Mouse (Mus musculus): ENCODE measurements around the gene Zfp358. TPM values are rescaled to one million over a fixed set of nuclear protein-coding genes. Genes with fewer than 3 reads are reported as not detected.

Zfp358 gene
- total RNA-seq, 2 experiments from 2014 or later: 30.8 to 39.3 TPM

- TF ChIP-seq CTCF (IDR thresholded peaks at IDR 0.05): no peak
- H3K27ac ChIP-seq: no peak overlapping the region
Measured at GRCm38 (mm10) chr8:3507979-3508754, 15.2 kb downstream of the Zfp358 start.

DNA sequence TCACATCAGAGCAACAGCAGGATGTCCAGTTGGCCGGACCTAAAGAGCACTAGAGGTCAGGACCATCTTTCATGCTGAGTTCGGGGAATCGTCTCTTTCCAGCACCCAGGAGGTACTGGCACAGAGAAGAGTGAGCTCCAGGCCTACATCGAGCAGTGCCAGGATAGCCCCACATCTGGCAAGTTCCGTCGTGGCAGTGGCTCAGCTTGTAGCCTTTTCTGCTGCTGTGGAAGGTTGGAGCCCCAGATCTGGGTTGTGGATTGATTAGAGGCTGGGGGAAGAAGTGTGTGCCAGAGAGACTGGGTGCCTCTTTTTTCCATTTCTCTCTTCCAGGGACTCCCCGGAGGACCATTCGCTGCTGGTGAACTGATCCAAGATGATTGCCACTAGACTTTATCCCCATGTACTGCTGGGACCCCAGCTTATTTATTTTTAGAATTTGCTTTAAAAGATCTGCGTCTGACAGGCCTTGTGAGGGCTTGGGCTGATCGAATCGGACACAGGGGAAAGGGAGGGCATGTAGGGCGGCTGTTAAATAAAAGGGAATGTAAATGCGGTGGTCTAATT lies 21.8 kb downstream of the Zfp358 start:
- intact Hi-C loops (cut with DNase I): loop anchor here (2.0 to 5.0 kb wide), 2 partner anchors 14 to 108 kb away; partner anchors contain the start of genes Mcoln1, Pet100 and Xab2
- TF ChIP-seq CTCF (IDR thresholded peaks at IDR 0.05): no peak
- peak overlapping the region; percentile 83 for H3K4me3 ChIP-seq
- H3K27ac ChIP-seq: peak overlapping the region; percentile 87
- no peak for DNase-seq

More at GRCm38 (mm10) chr8:3507979-3508754, 15.2 kb downstream of the Zfp358 start:
- no peak overlapping the region for H3K4me3 ChIP-seq
- intact Hi-C loops (cut with DNase I): no loop called here
- DNase-seq: no peak

DNA sequence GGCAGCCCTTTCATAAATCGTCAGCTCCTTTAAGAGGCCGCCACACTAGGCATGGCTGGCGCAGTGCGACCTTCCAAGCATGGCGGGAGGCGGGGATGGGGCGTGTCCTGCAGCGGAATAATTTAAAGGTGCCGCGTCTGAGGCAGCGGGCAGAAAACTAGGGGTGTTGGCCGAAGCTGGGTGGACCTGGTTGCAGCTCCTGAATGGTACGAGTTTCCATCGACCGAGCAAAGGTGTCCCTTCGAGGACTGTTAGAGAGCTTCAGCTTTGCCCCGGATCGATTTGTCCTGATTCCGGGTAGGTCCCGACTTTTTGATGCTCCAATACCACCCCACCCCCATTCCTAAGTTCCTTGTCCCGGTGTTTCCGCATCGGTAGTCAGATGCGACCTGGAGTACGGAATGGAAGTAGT lies 22.3 kb downstream of the Zfp358 start, which contains the start of gene Pnpla6:
TSS of gene Pnpla6 (plus strand) at position 125 of the 412 bp plus-strand sequence.
- intact Hi-C loops (cut with DNase I): loop anchor here (2.0 to 5.0 kb wide), 2 partner anchors 14 to 107 kb away; partner anchors contain the start of genes Mcoln1, Pet100 and Xab2
- DNase-seq: peak; percentile 95
- Histone ChIP-seq H3K27ac (peak within 1 kb of the TSS; percentile 87), H3K4me3 (peak within 1 kb of the TSS; percentile 83)
- no peak for TF ChIP-seq CTCF (IDR thresholded peaks at IDR 0.05)

GRCm38 (mm10) chr8:3515771-3516417 lies 23.0 kb downstream of the Zfp358 start:
- intact Hi-C loops (cut with DNase I): loop anchor here (2.0 to 5.0 kb wide), 2 partner anchors 15 to 106 kb away; partner anchors contain the start of genes Mcoln1, Pet100 and Xab2
- no peak for TF ChIP-seq CTCF (IDR thresholded peaks at IDR 0.05)
- H3K27ac ChIP-seq: peak overlapping the region; percentile 87
- H3K4me3 ChIP-seq: peak overlapping the region; percentile 83
- peak; percentile 48 for DNase-seq

DNA sequence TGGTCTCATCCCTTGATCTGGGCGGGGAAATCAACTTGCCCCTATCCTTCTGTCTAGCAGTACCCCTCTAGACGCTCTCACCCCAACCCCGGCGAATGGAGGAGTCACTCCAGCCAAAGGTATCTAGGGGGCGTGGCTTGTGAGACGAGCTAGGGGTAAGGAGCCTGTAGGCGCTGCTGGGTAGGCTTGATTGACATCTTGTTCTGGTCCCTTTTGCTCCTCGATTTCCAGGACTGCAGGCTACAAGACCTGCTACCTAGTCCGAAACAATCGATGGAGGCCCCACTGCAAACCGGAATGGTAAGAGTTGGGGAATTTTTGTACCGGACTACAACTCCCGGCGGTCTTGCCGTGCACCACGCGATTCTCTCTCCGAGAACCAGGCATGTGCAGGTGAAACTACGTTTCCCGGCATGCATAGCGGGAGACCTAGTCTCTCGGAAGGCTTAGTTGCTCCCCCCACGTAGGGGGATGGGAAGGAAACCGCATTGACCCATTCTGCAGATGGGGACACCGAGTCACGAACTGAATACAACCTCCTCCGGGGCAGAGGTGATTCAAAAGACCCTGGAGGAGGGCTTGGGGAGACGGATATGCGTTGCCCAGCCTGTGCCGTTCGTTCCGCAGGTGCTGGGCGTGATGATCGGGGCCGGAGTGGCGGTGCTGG lies 23.6 kb downstream of the Zfp358 start:
- TF ChIP-seq CTCF (IDR thresholded peaks at IDR 0.05): no peak
- peak; percentile 94 for DNase-seq
- intact Hi-C loops (cut with DNase I): loop anchor here (5.0 kb wide), 1 partner anchor 106 kb away; the partner anchor contains the start of genes Pet100 and Xab2
- H3K27ac ChIP-seq: peak overlapping the region; percentile 87
- H3K4me3 ChIP-seq: peak overlapping the region; percentile 83

DNA sequence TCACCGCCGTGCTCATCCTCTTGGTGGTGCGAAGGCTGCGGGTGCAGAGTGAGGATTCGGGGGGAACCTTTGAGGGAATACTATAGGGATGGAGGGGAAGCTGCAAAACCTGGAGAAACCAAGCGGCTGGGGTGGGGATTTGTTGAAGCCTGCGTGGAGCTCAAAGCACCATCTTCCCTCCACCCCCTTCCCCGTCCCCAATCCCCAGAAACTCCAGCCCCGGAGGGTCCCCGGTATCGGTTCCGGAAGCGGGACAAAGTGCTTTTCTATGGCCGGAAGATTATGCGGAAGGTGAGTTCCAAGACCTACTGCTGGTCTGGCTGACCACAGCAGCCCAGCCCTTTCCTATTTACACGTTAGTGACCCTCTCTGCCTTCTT lies 24.2 kb downstream of the Zfp358 start:
- DNase-seq: no peak
- TF ChIP-seq CTCF (IDR thresholded peaks at IDR 0.05): no peak
- intact Hi-C loops (cut with DNase I): loop anchor here (5.0 kb wide), 1 partner anchor 105 kb away; the partner anchor contains the start of genes Pet100 and Xab2
- H3K4me3 ChIP-seq: peak overlapping the region; percentile 83
- H3K27ac ChIP-seq: peak overlapping the region; percentile 87

DNA sequence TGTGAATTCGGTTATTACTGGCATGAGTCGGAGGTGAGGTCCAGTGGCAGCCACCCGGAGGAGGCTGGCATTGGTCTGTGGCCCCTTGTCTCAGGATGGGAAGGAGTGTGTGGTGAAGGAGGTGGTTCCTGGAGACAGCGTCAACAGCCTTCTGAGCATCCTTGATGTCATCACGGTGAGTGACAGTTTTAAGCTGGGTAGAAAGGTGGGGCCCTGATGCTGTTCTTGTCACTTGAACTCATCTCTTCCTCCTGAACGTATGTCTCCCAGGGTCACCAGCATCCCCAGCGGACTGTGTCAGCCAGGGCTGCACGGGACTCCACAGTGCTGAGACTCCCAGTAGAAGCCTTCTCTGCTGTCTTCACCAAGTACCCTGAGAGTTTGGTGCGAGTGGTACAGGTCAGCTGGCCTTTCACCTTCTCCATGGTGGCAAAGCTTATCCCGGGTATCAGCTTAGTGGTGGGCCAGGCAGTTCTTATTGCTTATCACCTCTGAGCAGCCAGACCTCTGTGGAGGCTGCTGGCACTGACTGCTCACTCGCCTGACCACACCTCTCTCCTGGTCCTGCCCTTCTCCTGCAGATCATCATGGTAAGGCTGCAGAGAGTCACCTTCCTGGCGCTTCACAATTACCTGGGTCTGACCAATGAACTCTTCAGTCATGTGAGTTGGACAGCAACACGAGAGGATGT lies 29.2 kb downstream of the Zfp358 start:
- TF ChIP-seq CTCF (IDR thresholded peaks at IDR 0.05): no peak

DNA sequence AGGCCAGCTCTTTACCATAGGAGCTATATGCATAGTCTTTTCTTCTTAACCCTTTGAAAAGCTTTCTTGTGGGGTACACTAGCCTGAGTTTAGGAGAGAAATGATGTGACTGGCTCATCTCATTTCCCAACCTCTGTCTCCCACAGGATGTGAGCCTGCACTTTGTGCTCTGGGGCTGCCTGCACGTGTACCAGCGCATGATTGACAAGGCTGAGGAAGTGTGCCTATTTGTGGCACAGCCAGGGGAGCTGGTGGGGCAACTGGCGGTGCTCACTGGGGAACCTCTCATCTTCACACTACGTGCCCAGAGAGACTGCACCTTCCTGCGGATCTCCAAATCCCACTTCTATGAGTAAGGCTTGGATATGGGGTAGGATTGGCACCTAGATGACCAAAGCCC lies 37.9 kb downstream of the Zfp358 start:
- intact Hi-C loops (cut with DNase I): no loop called here
- DNase-seq: no peak
- no peak for TF ChIP-seq CTCF (IDR thresholded peaks at IDR 0.05)
- no peak overlapping the region for H3K27ac ChIP-seq
- H3K4me3 ChIP-seq: no peak overlapping the region

More for the DNA sequence above, 29.2 kb downstream of the Zfp358 start:
- Histone ChIP-seq H3K4me3 (no peak overlapping the region), H3K27ac (no peak overlapping the region)
- no peak for DNase-seq
- intact Hi-C loops (cut with DNase I): no loop called here

GRCm38 (mm10) chr8:3531936-3532335 lies 39.0 kb downstream of the Zfp358 start:
- TF ChIP-seq CTCF (IDR thresholded peaks at IDR 0.05): no peak
- H3K4me3 ChIP-seq: no peak overlapping the region
- DNase-seq: no peak
- no peak overlapping the region for H3K27ac ChIP-seq
- intact Hi-C loops (cut with DNase I): no loop called here

GRCm38 (mm10) chr8:3536053-3536841 lies 43.3 kb downstream of the Zfp358 start:
- TF ChIP-seq CTCF (IDR thresholded peaks at IDR 0.05): no peak
- intact Hi-C loops (cut with DNase I): no loop called here
- no peak for DNase-seq
- H3K4me3 ChIP-seq: no peak overlapping the region
- no peak overlapping the region for H3K27ac ChIP-seq

- no peak for DNase-seq
- TF ChIP-seq CTCF (IDR thresholded peaks at IDR 0.05): no peak
- intact Hi-C loops (cut with DNase I): no loop called here
- H3K4me3 ChIP-seq: no peak overlapping the region
- no peak overlapping the region for H3K27ac ChIP-seq
Measured at GRCm38 (mm10) chr8:3536940-3537339, 44.0 kb downstream of the Zfp358 start.
